Mouse (Mus musculus): ENCODE measurements around the gene Rab4b.

Rab4b gene

DNA sequence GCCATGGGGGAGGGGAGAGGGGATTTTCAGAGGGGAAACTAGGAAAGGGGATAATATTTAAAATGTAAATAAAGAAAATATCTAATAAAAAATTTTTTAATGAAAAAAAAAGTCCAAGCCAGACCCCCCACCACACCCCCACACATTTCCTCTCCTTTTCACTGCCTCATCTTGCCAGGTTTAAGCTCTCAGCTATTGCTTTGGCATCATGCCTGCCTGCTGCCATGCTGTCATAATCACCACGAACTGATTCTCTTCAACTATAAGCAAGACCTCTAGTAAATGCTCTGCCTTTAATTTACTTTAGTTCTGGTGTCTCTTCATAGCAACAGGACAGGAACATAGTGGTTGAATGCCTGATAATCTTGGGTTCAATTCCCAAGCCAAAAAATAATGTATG, 3.8 kb upstream of the Rab4b start:
- no peak for DNase-seq

- DNase-seq, result peak; percentile 90
These were observed 2.4 kb upstream of the Rab4b start, which contains the start of the genes Gm21983 and Mia for GRCm38 (mm10) chr7:27180837-27181695. Gm21983 (minus strand) TSS chr7:27181086. Mia (minus strand) TSS chr7:27181157.

DNA sequence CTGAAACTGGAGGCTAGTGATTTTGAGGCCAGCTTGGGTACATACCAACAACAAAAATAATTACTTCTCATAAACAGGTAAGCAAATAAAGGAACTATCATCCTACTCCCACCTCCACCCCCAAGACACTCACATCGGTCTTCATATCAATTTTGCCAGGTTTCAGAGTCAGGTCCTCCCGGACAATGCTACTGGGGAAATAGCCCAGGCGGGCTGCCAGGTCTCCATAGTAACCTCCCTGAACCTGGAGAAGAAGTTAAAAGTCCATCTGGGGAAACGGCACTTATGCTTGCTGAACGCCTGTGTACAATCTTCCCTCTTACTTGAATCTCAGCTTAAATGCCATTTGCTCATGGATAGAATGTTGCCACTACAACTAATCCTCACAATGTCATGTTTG, 1.3 kb upstream of the Rab4b start:
- peak; percentile 97 for DNase-seq

DNA sequence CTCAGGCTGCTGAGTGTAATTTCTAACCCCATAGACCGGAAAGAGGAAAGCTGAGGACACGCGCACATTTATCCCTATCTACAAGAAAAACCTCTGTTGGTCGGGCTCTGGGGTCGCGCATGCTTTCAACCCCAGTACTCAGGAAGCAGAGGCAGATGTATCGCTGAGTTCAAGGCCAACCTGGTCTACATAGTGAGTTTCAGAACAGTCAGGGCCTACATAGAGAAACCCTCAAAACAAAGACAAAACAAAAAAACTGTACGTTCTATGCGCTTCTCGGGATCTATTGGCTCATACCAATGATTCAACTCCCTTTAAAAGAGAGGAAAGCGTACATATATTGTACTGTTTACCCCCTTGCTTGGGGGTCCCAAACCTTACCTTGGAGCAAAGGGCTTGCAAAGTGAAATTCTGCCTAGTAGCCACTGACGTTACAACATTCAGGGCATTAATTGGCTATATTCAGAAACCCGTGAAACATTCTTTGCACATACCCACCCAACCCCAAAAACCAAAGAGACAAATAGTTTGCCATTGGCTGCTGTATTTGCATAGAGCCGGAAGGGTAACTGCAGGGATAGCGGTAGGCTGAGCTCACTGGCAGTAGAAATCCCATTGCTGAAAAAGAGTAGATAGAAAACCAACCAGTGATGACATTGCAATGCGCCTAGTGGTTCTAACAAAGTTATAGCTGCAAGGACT, 672 bp upstream of the Rab4b start:
- peak; percentile 92 for DNase-seq

- DNase-seq, result peak; percentile 87
These were observed 763 bp downstream of the Rab4b start for GRCm38 (mm10) chr7:27177942-27178323.

GRCm38 (mm10) chr7:27174896-27175295, 3.8 kb downstream of the Rab4b start:
- DNase-seq, result no peak

GRCm38 (mm10) chr7:27174496-27174895, 4.2 kb downstream of the Rab4b start:
- peak; percentile 89 for DNase-seq

- DNase-seq, result peak; percentile 91
These were observed 7.7 kb downstream of the Rab4b start for GRCm38 (mm10) chr7:27170981-27171380.

GRCm38 (mm10) chr7:27168371-27168770, 10.3 kb downstream of the Rab4b start:
- DNase-seq, result peak; percentile 94

- DNase-seq, result peak; percentile 92
These were observed 11.1 kb downstream of the Rab4b start for GRCm38 (mm10) chr7:27167475-27168094.

GRCm38 (mm10) chr7:27166614-27167474, 11.9 kb downstream of the Rab4b start, which contains the start of gene Egln2:
Egln2 (minus strand) TSS chr7:27166802.
- peak; percentile 100 for DNase-seq

GRCm38 (mm10) chr7:27166229-27166613, 12.5 kb downstream of the Rab4b start:
- DNase-seq, result peak; percentile 100

DNA sequence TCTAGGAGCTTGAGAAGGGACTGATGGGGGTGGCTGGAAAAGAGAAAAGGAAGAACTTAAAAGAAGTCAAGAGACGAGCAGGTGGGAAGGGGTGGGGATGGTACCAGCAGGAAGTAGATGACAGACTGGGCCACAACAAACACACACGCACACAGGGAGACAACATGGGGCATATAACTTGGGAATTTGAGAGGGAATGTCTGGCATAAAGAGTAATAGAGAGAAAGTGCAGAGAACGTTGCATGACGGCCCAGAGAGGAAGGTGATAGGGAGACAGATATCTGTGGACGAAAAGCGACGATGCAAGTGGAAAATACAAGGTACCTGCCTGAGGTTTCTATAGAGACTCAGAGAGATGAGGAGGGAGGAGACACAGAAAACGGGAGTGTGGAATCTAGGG, 13.0 kb downstream of the Rab4b start:
- DNase-seq, result peak; percentile 89

GRCm38 (mm10) chr7:27165007-27165655, 13.6 kb downstream of the Rab4b start:
- DNase-seq, result peak; percentile 96

GRCm38 (mm10) chr7:27164112-27164947, 14.4 kb downstream of the Rab4b start:
- DNase-seq, result peak; percentile 94

DNA sequence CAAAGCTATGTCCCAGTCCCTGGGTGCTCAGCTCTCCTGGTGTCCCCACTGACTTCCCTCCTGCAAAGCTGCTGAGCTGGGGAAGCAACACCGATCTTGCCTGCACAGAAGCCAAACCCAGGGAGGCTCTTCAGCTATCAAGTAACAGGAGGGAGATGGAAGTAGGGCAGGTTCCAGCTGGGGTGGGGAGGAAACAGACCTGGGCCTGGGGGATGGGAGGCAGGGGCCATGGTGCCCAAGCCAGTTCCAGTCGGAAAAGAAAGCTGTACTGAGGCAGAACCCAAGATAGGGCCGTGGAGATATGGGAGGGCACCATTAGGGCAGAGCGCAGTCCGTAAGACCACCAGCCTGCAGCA, 15.3 kb downstream of the Rab4b start:
- DNase-seq, result peak; percentile 91

- DNase-seq, result peak; percentile 88
These were observed 15.8 kb downstream of the Rab4b start for GRCm38 (mm10) chr7:27162780-27163449.

DNA sequence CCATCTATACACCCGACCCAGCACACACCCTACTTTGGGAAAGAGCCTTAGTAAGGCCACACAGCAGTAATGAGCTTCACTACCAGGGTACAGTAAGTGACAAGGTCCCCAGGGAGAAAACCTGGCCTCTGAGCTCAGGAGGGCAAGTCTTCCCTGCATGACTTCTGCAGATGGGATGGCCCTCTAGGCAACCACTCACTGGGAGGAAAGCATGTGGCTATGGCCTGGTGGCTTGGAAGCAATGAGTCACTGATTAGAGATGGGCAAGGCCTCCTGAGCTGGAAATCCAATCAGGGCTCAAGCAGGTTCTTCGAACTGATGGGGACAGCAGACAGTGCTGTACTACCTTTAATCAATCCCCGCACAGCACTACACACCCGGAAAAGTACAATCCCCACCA, 17.0 kb downstream of the Rab4b start:
- peak; percentile 97 for DNase-seq

GRCm38 (mm10) chr7:27160921-27161320, 17.8 kb downstream of the Rab4b start:
- DNase-seq, result peak; percentile 93

- DNase-seq, result peak; percentile 99
These were observed 18.8 kb downstream of the Rab4b start for GRCm38 (mm10) chr7:27159882-27160281.

Data from heart, adult 11 months (tissue).